Mouse (Mus musculus) CD8-positive naive resting alpha-beta T cell, adult 2 months (primary cell): Measurements from ENCODE around the gene Igdcc3.

Source experiments
- DNase-seq, 2 experiments: peaks; one replicate each; pipeline ENCODE4 v3.0.0; 2022; ENCODE audit warnings: low read depth in 2 of 2, low spot score in 2 of 2

Gene Igdcc3

GRCm38 (mm10) chr9:65140936-65141305, at the start of gene Igdcc3:
Gene Igdcc3 (plus strand): TSS chr9:65141189.
- no peak for DNase-seq

- DNase-seq = no peak
These were observed 46.8 kb upstream of the Igdcc3 start for GRCm38 (mm10) chr9:65094237-65094636.

GRCm38 (mm10) chr9:65100991-65101685, 39.9 kb upstream of the Igdcc3 start, which contains the start of gene Igdcc4:
Gene Igdcc4 (plus strand): TSS chr9:65101486.
- no peak for DNase-seq

GRCm38 (mm10) chr9:65101686-65102376, 39.2 kb upstream of the Igdcc3 start:
- DNase-seq = no peak

- DNase-seq = no peak
These were observed 38.4 kb upstream of the Igdcc3 start for GRCm38 (mm10) chr9:65102377-65103172.

GRCm38 (mm10) chr9:65103173-65103752, 37.7 kb upstream of the Igdcc3 start:
- no peak for DNase-seq

- DNase-seq = no peak
These were observed 34.2 kb upstream of the Igdcc3 start for GRCm38 (mm10) chr9:65106821-65107220.

GRCm38 (mm10) chr9:65107893-65108292, 33.1 kb upstream of the Igdcc3 start:
- no peak for DNase-seq

GRCm38 (mm10) chr9:65109132-65110072, 31.6 kb upstream of the Igdcc3 start:
- no peak for DNase-seq

- no peak for DNase-seq
These were observed 29.3 kb upstream of the Igdcc3 start for GRCm38 (mm10) chr9:65111698-65112097.

- no peak for DNase-seq
These were observed 27.3 kb upstream of the Igdcc3 start for GRCm38 (mm10) chr9:65113694-65114093.

- DNase-seq = no peak
These were observed 25.1 kb upstream of the Igdcc3 start for GRCm38 (mm10) chr9:65115891-65116290.

- no peak for DNase-seq
These were observed 23.5 kb upstream of the Igdcc3 start for GRCm38 (mm10) chr9:65117516-65117915.

- DNase-seq = no peak
These were observed 20.1 kb upstream of the Igdcc3 start for GRCm38 (mm10) chr9:65120935-65121334.

GRCm38 (mm10) chr9:65122545-65122944, 18.4 kb upstream of the Igdcc3 start:
- no peak for DNase-seq

GRCm38 (mm10) chr9:65123552-65124168, 17.3 kb upstream of the Igdcc3 start:
- DNase-seq = no peak

- DNase-seq = no peak
These were observed 12.7 kb upstream of the Igdcc3 start for GRCm38 (mm10) chr9:65128123-65128815.

- no peak for DNase-seq
These were observed 9.3 kb upstream of the Igdcc3 start for GRCm38 (mm10) chr9:65131717-65132116.

- DNase-seq = peak; percentile 68 to 78
These were observed 7.2 kb upstream of the Igdcc3 start for GRCm38 (mm10) chr9:65133739-65134138.
